Mouse (Mus musculus) C2C12 (cell line): ENCODE measurements at regions not wholly inside any gene's neighbourhood (a gene's known extent, or its start where the extent isn't known, plus 50 kb on each side); places are given as distances from the start of the nearest gene placed in this dataset.

Source experiments
- H3K27me3 ChIP-seq: one replicate; pipeline ENCODE4 v1.6.1; 2011; ENCODE audit not compliant: control insufficient read depth, insufficient read depth, insufficient read length
- H3K36me3 ChIP-seq: one replicate; pipeline ENCODE4 v1.6.1; 2011; ENCODE audit not compliant: control insufficient read depth, insufficient read depth
- H3K4me3 ChIP-seq: one replicate; pipeline ENCODE4 v1.5.1; 2011; ENCODE audit warnings: mild to moderate bottlenecking, control low read depth; ENCODE audit not compliant: poor library complexity, insufficient read depth, severe bottlenecking
- H3K79me2 ChIP-seq: one replicate; pipeline ENCODE4 v1.6.1; 2011; ENCODE audit not compliant: control insufficient read depth, insufficient read depth
- H3K79me3 ChIP-seq: one replicate; pipeline ENCODE4 v1.6.1; 2011; ENCODE audit warnings: low read depth, control low read depth
- H3ac ChIP-seq: one replicate; pipeline ENCODE3; 2011; ENCODE audit warnings: low read depth; ENCODE audit not compliant: control insufficient read depth, insufficient read length
- CEBPB ChIP-seq: IDR thresholded peaks from one replicate; pipeline ENCODE4 v1.6.1; 2011; ENCODE audit warnings: low read depth, mild to moderate bottlenecking, control low read depth, moderate library complexity
- CTCF ChIP-seq: IDR thresholded peaks from one replicate; pipeline ENCODE4 v1.5.1; 2011; ENCODE audit not compliant: control insufficient read depth, insufficient read depth, insufficient read length
- FOSL1 ChIP-seq: IDR thresholded peaks from one replicate; pipeline ENCODE4 v1.8.0; 2011; ENCODE audit warnings: mild to moderate bottlenecking, low read length; ENCODE audit not compliant: poor library complexity, insufficient read depth, severe bottlenecking
- MAX ChIP-seq: IDR thresholded peaks from one replicate; pipeline ENCODE4 v1.6.1; 2011; ENCODE audit warnings: mild to moderate bottlenecking, control low read depth
- MYOD1 ChIP-seq: IDR thresholded peaks from one replicate; pipeline ENCODE4 v1.6.1; 2011; ENCODE audit warnings: low read depth; ENCODE audit not compliant: control insufficient read depth, insufficient read length
- MYOG ChIP-seq: IDR thresholded peaks from one replicate; pipeline ENCODE4 v1.6.1; 2011; ENCODE audit not compliant: control insufficient read depth, insufficient read length; ENCODE audit errors: extremely low read depth
- USF1 ChIP-seq: IDR thresholded peaks from one replicate; pipeline ENCODE4 v1.6.1; 2011; ENCODE audit warnings: low read depth, mild to moderate bottlenecking, control low read depth, moderate library complexity

GRCm38 (mm10) chr12:112274026-112274425, 128.0 kb downstream of the Kif26a start:
- H3ac ChIP-seq = peak overlapping the region; percentile 34
- no peaks in the 10 kb centered on the region for H3K79me3 ChIP-seq
- H3K79me2 ChIP-seq = no peaks in the 10 kb centered on the region
- H3K36me3 ChIP-seq = no peaks in the 10 kb centered on the region
- no peak for TF ChIP-seq USF1
- TF ChIP-seq MAX = no peak
- no peak for TF ChIP-seq CTCF
- no peak for TF ChIP-seq MYOD1
- no peak for TF ChIP-seq MYOG
- TF ChIP-seq FOSL1 = no peak
- TF ChIP-seq CEBPB = no peak
- H3K4me3 ChIP-seq = no peak overlapping the region
- H3K27me3 ChIP-seq = no peaks in the 10 kb centered on the region

- no peaks in the 10 kb centered on the region for H3K79me2 ChIP-seq
- no peaks in the 10 kb centered on the region for H3K36me3 ChIP-seq
- no peaks in the 10 kb centered on the region for H3K79me3 ChIP-seq
- H3ac ChIP-seq = no peak overlapping the region
- no peak overlapping the region for H3K4me3 ChIP-seq
- H3K27me3 ChIP-seq = no peaks in the 10 kb centered on the region
- TF ChIP-seq FOSL1 = no peak
- TF ChIP-seq MYOD1 = no peak
- TF ChIP-seq USF1 = no peak
- no peak for TF ChIP-seq CEBPB
- no peak for TF ChIP-seq MAX
- no peak for TF ChIP-seq CTCF
- TF ChIP-seq MYOG = no peak
These were observed 128.7 kb downstream of the Kif26a start for GRCm38 (mm10) chr12:112274756-112275155.

GRCm38 (mm10) chr12:112276651-112277050, 130.6 kb downstream of the Kif26a start:
- Histone ChIP-seq H3ac (no peak overlapping the region), H3K36me3 (no peaks in the 10 kb centered on the region)

GRCm38 (mm10) chr12:112277511-112277910, 131.5 kb downstream of the Kif26a start:
- Histone ChIP-seq H3K36me3 (no peaks in the 10 kb centered on the region), H3K79me2 (no peaks in the 10 kb centered on the region), H3ac (no peak overlapping the region), H3K4me3 (no peak overlapping the region), H3K27me3 (peaks cover 9% of the 10 kb centered on the region), H3K79me3 (no peaks in the 10 kb centered on the region)
- TF ChIP-seq MAX (no peak), MYOG (no peak), CTCF (no peak), FOSL1 (no peak), MYOD1 (no peak), CEBPB (no peak), USF1 (no peak)

More at GRCm38 (mm10) chr12:112276651-112277050, 130.6 kb downstream of the Kif26a start:
- peaks cover 4% of the 10 kb centered on the region for H3K27me3 ChIP-seq
- no peaks in the 10 kb centered on the region for H3K79me3 ChIP-seq
- TF ChIP-seq USF1 (no peak), CEBPB (no peak), CTCF (no peak), MAX (no peak), MYOG (no peak), FOSL1 (no peak), MYOD1 (no peak)
- H3K4me3 ChIP-seq = no peak overlapping the region
- H3K79me2 ChIP-seq = no peaks in the 10 kb centered on the region

DNA sequence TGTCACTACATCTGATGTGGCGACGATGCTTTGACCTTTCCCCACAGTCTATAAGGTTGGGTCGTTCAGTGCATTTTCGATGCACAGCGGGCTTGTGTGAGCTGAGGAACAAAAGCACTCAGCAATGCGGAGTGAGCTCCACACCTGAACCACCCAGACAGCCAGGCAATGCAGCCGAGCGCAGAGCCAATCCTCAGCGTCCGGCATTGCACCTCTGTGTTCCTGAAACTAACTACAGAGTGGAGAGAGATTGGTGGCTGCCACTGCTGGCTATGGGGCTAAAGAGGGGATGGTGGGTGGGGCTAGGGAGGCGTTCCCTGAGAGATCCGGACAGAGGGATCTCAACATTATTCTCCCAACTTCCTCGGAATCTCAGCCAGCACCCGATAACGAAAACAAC, 139.1 kb downstream of the Kif26a start:
- TF ChIP-seq MYOD1 (no peak), CEBPB (no peak), USF1 (no peak), FOSL1 (no peak), MAX (no peak), CTCF (no peak)
- Histone ChIP-seq H3K79me2 (no peaks in the 10 kb centered on the region), H3ac (no peak overlapping the region), H3K27me3 (peaks cover 66% of the 10 kb centered on the region), H3K36me3 (no peaks in the 10 kb centered on the region), H3K79me3 (no peaks in the 10 kb centered on the region), H3K4me3 (no peak overlapping the region)

DNA sequence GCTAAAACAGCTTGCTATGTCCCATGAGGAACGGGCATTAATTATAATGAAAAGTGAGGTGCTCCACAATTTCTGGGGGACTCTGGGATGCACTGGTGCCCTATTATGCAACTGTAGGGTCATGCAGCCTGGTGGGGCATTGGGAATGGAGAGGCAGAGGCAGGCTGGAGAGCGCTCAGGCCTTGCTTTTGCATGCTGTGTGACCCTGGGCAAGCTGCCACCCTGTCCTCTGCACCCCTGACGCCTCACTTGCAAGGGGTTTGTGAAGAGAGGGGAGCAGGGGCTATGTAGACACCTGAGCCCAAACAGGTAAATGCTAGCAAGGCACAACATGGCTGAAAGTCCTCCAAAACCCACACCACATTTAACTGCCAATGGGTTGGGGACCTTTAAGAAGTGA, 142.8 kb downstream of the Kif26a start:
- no peak for TF ChIP-seq MAX
- no peak for TF ChIP-seq MYOD1
- TF ChIP-seq CEBPB = no peak

More for the DNA sequence above, 142.8 kb downstream of the Kif26a start:
- Histone ChIP-seq H3K79me3 (no peaks in the 10 kb centered on the region), H3K27me3 (peaks cover 75% of the 10 kb centered on the region), H3K4me3 (no peak overlapping the region), H3K79me2 (no peaks in the 10 kb centered on the region), H3ac (no peak overlapping the region), H3K36me3 (no peaks in the 10 kb centered on the region)
